9 mouse cellular contexts compared by ENCODE assay signal in genomic region chr8:95348811-95349630, GRCm38 (mm10). TPM values are rescaled to one million over a fixed set of nuclear protein-coding genes. Genes with fewer than 3 reads are reported as not detected.
DNase-seq lines count a peak whose midpoint lies in the region; ATAC-seq and TF ChIP-seq lines count a peak whose summit lies in the region.
"Had no signal": no experiment of that assay in that cellular context is flagged by ENCODE, and none has a peak within 500 bp of the region (broad histone marks: within the 10 kb centered on the region; RNA-seq: fewer than 3 reads in every experiment).

No protein-coding gene starts in this region.

- H3K9ac ChIP-seq in forebrain, embryonic 13.5 days, result no peak overlapping the region
- no peak overlapping the region for H3K9ac ChIP-seq in forebrain, embryonic 11.5 days (ENCODE audit: low read length)
- peak overlapping the region; percentile 62 for H3K9ac ChIP-seq in heart, embryonic 14.5 days (ENCODE audit: low read length)

- WGBS in forebrain, embryonic 13.5 days, result 54% methylated on average over 19 of the region's 19 CpGs
- WGBS in forebrain, embryonic 11.5 days, result 69% methylated on average over 19 of the region's 19 CpGs
- WGBS in heart, embryonic 14.5 days, result 35% methylated on average over 19 of the region's 19 CpGs

- TF ChIP-seq CTCF in cortical plate, adult 2 months (IDR thresholded peaks at IDR 0.05; ENCODE audit: extremely low read depth, insufficient read depth, low read length), result 0 out of 2 replicates have a peak, but pooled peaks have one; percentile 7

- no peaks in the 10 kb centered on the region for H3K27me3 ChIP-seq in forebrain, embryonic 13.5 days
- no peaks in the 10 kb centered on the region for H3K27me3 ChIP-seq in forebrain, embryonic 11.5 days (ENCODE audit: control insufficient read depth, insufficient read depth, low read length)
- no peaks in the 10 kb centered on the region for H3K27me3 ChIP-seq in heart, embryonic 14.5 days (ENCODE audit: control insufficient read depth, insufficient read depth, low read length)

- no peaks in the 10 kb centered on the region for H3K9me3 ChIP-seq in forebrain, embryonic 13.5 days (replicated peaks)
- H3K9me3 ChIP-seq in forebrain, embryonic 11.5 days (ENCODE audit: control insufficient read depth, low read length), result no peaks in the 10 kb centered on the region
- H3K9me3 ChIP-seq in heart, embryonic 14.5 days (ENCODE audit: control insufficient read depth, low read length), result no peaks in the 10 kb centered on the region

- peak; percentile 14; the same call in 1 of the 2 replicates for ATAC-seq in forebrain, embryonic 13.5 days
- ATAC-seq in forebrain, embryonic 11.5 days (replicated peaks; ENCODE audit: low FRiP score), result no peak
- no peak for ATAC-seq in heart, embryonic 14.5 days (ENCODE audit: insufficient number of reproducible peaks, insufficient read depth, low FRiP score, low read depth)

- H3K36me3 ChIP-seq in forebrain, embryonic 13.5 days (ENCODE audit: poor library complexity, severe bottlenecking), result peaks cover 16% of the 10 kb centered on the region
- H3K36me3 ChIP-seq in forebrain, embryonic 11.5 days (ENCODE audit: control insufficient read depth, insufficient read depth, low read length), result no peaks in the 10 kb centered on the region
- H3K36me3 ChIP-seq in heart, embryonic 14.5 days (ENCODE audit: control insufficient read depth, insufficient read depth, low read length), result peaks cover 26% of the 10 kb centered on the region

- TF ChIP-seq POLR2A in cortical plate, adult 2 months (IDR thresholded peaks at IDR 0.05; ENCODE audit: extremely low read depth, insufficient read depth, low read length), result no peak

- H3K4me3 ChIP-seq in forebrain, embryonic 13.5 days, result no peak overlapping the region
- no peak overlapping the region for H3K4me3 ChIP-seq in forebrain, embryonic 11.5 days (ENCODE audit: low read depth, low read length)
- no peak overlapping the region for H3K4me3 ChIP-seq in cortical plate, adult 2 months (ENCODE audit: insufficient read depth, low read length)
- H3K4me3 ChIP-seq in heart, embryonic 14.5 days (ENCODE audit: control insufficient read depth in 1 of 2, insufficient read depth in 1 of 2, low read depth in 1 of 2, low read length in 2 of 2), result no peak overlapping the region

- H3K4me2 ChIP-seq in forebrain, embryonic 13.5 days, result peak overlapping the region; percentile 38
- H3K4me2 ChIP-seq in forebrain, embryonic 11.5 days (ENCODE audit: low read depth, low read length, severe bottlenecking), result no peak overlapping the region
- H3K4me2 ChIP-seq in heart, embryonic 14.5 days (ENCODE audit: low read length), result peak overlapping the region; percentile 47

- peaks cover 41% of the 10 kb centered on the region for H3K4me1 ChIP-seq in forebrain, embryonic 13.5 days
- H3K4me1 ChIP-seq in forebrain, embryonic 11.5 days (replicated peaks; ENCODE audit: control insufficient read depth, insufficient read depth, low read length), result peaks cover 4% of the 10 kb centered on the region
- peaks cover 8% of the 10 kb centered on the region for H3K4me1 ChIP-seq in cortical plate, adult 2 months (ENCODE audit: control insufficient read depth, insufficient read depth, low read length)
- peaks cover 26 to 42% of the 10 kb centered on the region in 2 experiments for H3K4me1 ChIP-seq in heart, embryonic 14.5 days (ENCODE audit: control insufficient read depth in 2 of 2, insufficient read depth in 2 of 2, low read length in 2 of 2)

- peak overlapping the region; percentile 40; the same call in 1 of the 2 replicates for H3K27ac ChIP-seq in forebrain, embryonic 13.5 days
- no peak overlapping the region for H3K27ac ChIP-seq in forebrain, embryonic 11.5 days (ENCODE audit: low read depth, low read length)
- no peak overlapping the region; the same call in 1 of the 2 replicates for H3K27ac ChIP-seq in cortical plate, adult 2 months (ENCODE audit: insufficient read depth, low read length)
- H3K27ac ChIP-seq in heart, embryonic 14.5 days (replicated peaks in 1 of 2; ENCODE audit: control insufficient read depth in 1 of 2, insufficient read depth in 1 of 2, low read depth in 2 of 2, low read length in 2 of 2), result peak overlapping the region; percentile 39 to 71; a peak in 3 of 4 replicates

- DNase-seq in forebrain, embryonic 11.5 days (ENCODE audit: low spot score), result no peak
- peak; percentile 26 to 33 for DNase-seq in B cell, adult 2 months
- DNase-seq in layer of hippocampus, postnatal 25 days (ENCODE audit: extremely low spot score in 1 of 2, low spot score in 1 of 2), result peak; percentile 42 to 68
- DNase-seq in naive thymus-derived CD4-positive, alpha-beta T cell, adult 2 months (ENCODE audit: low read depth), result peak; percentile 76
- DNase-seq in urinary bladder, postnatal 10 days (ENCODE audit: low spot score), result no peak

RNA-seq across cellular contexts. Expression of gene Mmp15, which starts 3.0 kb away (rescaled TPM):
- 10.9 and 11.2 TPM in 2 replicates for polyA plus RNA-seq in forebrain, embryonic 13.5 days (2015; fragmentation: Nextera tagmentation; extraction: Ambion mirVana)
- polyA plus RNA-seq in forebrain, embryonic 11.5 days (2014; fragmentation: Nextera tagmentation; extraction: Ambion mirVana), result 20.6 and 21.0 TPM in 2 replicates
- polyA plus RNA-seq in cortical plate, adult 2 months (2012; rRNA removed), result 8.1 and 9.2 TPM in 2 replicates
- polyA plus RNA-seq in heart, embryonic 14.5 days (2014; fragmentation: Nextera tagmentation; extraction: Ambion mirVana), result 49.7 and 58.5 TPM in 2 replicates
- 10 to 100 TPM; 22.4 to 26.0 TPM for total RNA-seq in layer of hippocampus, postnatal 25 days (2021)

RNA-seq across cellular contexts. Expression of gene Usb1, which starts 16.9 kb away (rescaled TPM):
- 43.7 and 45.8 TPM in 2 replicates for polyA plus RNA-seq in forebrain, embryonic 13.5 days (2015; fragmentation: Nextera tagmentation; extraction: Ambion mirVana)
- 43.1 and 46.5 TPM in 2 replicates for polyA plus RNA-seq in forebrain, embryonic 11.5 days (2014; fragmentation: Nextera tagmentation; extraction: Ambion mirVana)
- polyA plus RNA-seq in cortical plate, adult 2 months (2012; rRNA removed), result 17.0 and 17.2 TPM in 2 replicates
- 24.9 and 26.1 TPM in 2 replicates for polyA plus RNA-seq in heart, embryonic 14.5 days (2014; fragmentation: Nextera tagmentation; extraction: Ambion mirVana)
- 10 to 100 TPM; 13.7 to 15.0 TPM for total RNA-seq in layer of hippocampus, postnatal 25 days (2021)

RNA-seq across cellular contexts. Expression of gene Zfp319, which starts 17.3 kb away (rescaled TPM):
- polyA plus RNA-seq in forebrain, embryonic 13.5 days (2015; fragmentation: Nextera tagmentation; extraction: Ambion mirVana), result 15.3 and 16.0 TPM in 2 replicates
- polyA plus RNA-seq in forebrain, embryonic 11.5 days (2014; fragmentation: Nextera tagmentation; extraction: Ambion mirVana), result 14.6 and 15.0 TPM in 2 replicates
- polyA plus RNA-seq in cortical plate, adult 2 months (2012; rRNA removed), result 9.9 and 10.4 TPM in 2 replicates
- polyA plus RNA-seq in heart, embryonic 14.5 days (2014; fragmentation: Nextera tagmentation; extraction: Ambion mirVana), result 5.2 and 5.3 TPM in 2 replicates
- 10 to 100 TPM; 15.9 to 17.4 TPM for total RNA-seq in layer of hippocampus, postnatal 25 days (2021)

RNA-seq across cellular contexts. Expression of gene Tepp, which starts 38.7 kb away (rescaled TPM):
- 0.39 and 1.1 TPM in 2 replicates for polyA plus RNA-seq in forebrain, embryonic 13.5 days (2015; fragmentation: Nextera tagmentation; extraction: Ambion mirVana)
- polyA plus RNA-seq in forebrain, embryonic 11.5 days (2014; fragmentation: Nextera tagmentation; extraction: Ambion mirVana), result not detected in 2 replicates
- polyA plus RNA-seq in cortical plate, adult 2 months (2012; rRNA removed), result 0.17 and 0.40 TPM in 2 replicates
- polyA plus RNA-seq in heart, embryonic 14.5 days (2014; fragmentation: Nextera tagmentation; extraction: Ambion mirVana), result 0.40 TPM in 1 of 2 replicates, not detected in the other
- total RNA-seq in layer of hippocampus, postnatal 25 days (2021), result not detected
- polyA plus RNA-seq: neural tube, embryonic 11.5 days had no signal

RNA-seq across cellular contexts. Expression of gene Cngb1, which starts 42.6 kb away (rescaled TPM):
- 0.43 and 0.57 TPM in 2 replicates for polyA plus RNA-seq in forebrain, embryonic 13.5 days (2015; fragmentation: Nextera tagmentation; extraction: Ambion mirVana)
- polyA plus RNA-seq in forebrain, embryonic 11.5 days (2014; fragmentation: Nextera tagmentation; extraction: Ambion mirVana), result 0.17 and 0.33 TPM in 2 replicates
- polyA plus RNA-seq in cortical plate, adult 2 months (2012; rRNA removed), result 0.06 and 0.23 TPM in 2 replicates
- polyA plus RNA-seq in heart, embryonic 14.5 days (2014; fragmentation: Nextera tagmentation; extraction: Ambion mirVana), result 0.71 and 1.00 TPM in 2 replicates
- 1 to 10 TPM in 1 of 2 experiments, under 1 TPM in 1; 0.86 to 1.1 TPM for total RNA-seq in layer of hippocampus, postnatal 25 days (2021)

Comparison
In these comparisons a context has a peak if more than half of its experiments do, and no peak if none do; other contexts are left out.
1. H3K27ac ChIP-seq: peak in forebrain, embryonic 13.5 days (single experiment) and heart, embryonic 14.5 days (2 of 2); none in forebrain, embryonic 11.5 days (single experiment) and cortical plate, adult 2 months (single experiment).
2. DNase-seq: peak in B cell, adult 2 months (2 of 2), layer of hippocampus, postnatal 25 days (2 of 2) and naive thymus-derived CD4-positive, alpha-beta T cell, adult 2 months (single experiment); none in forebrain, embryonic 11.5 days (single experiment) and urinary bladder, postnatal 10 days (single experiment).